Mouse (Mus musculus): ENCODE data around the gene Kyat3.
"Not testable (repeated sequence)": the region's sequence is repeated elsewhere in the genome, so short reads cannot be mapped to it uniquely, and the experiment has no call there.

Gene Kyat3

GRCm38 (mm10) chr3:142700442-142701322, at the start of gene Kyat3:
Gene Kyat3, plus strand, starts transcription at chr3:142701051.
- peak; percentile 49 for DNase-seq (ENCODE audit: low spot score)

- no peak for DNase-seq (ENCODE audit: low spot score)
Measured at GRCm38 (mm10) chr3:142664723-142665122, 36.1 kb upstream of the Kyat3 start.

- no peak for DNase-seq (ENCODE audit: low spot score)
Measured at GRCm38 (mm10) chr3:142674607-142675006, 26.2 kb upstream of the Kyat3 start.

GRCm38 (mm10) chr3:142687939-142688338, 12.9 kb upstream of the Kyat3 start:
- no peak for DNase-seq (ENCODE audit: low spot score)

- no peak for DNase-seq (ENCODE audit: low spot score)
Measured at GRCm38 (mm10) chr3:142688353-142688752, 12.5 kb upstream of the Kyat3 start.

GRCm38 (mm10) chr3:142696517-142696916, 4.3 kb upstream of the Kyat3 start:
- DNase-seq (ENCODE audit: low spot score), result no peak

- no peak for DNase-seq (ENCODE audit: low spot score)
Measured at GRCm38 (mm10) chr3:142701407-142701989, 647 bp downstream of the Kyat3 start.

GRCm38 (mm10) chr3:142706581-142707444, 6.0 kb downstream of the Kyat3 start:
- DNase-seq (ENCODE audit: low spot score), result no peak

GRCm38 (mm10) chr3:142708181-142708848, 7.5 kb downstream of the Kyat3 start:
- not testable (repeated sequence) for DNase-seq (ENCODE audit: low spot score)

GRCm38 (mm10) chr3:142708849-142709419, 8.1 kb downstream of the Kyat3 start:
- DNase-seq (ENCODE audit: low spot score), result no peak

- no peak for DNase-seq (ENCODE audit: low spot score)
Measured at GRCm38 (mm10) chr3:142710360-142711007, 9.6 kb downstream of the Kyat3 start.

GRCm38 (mm10) chr3:142711372-142711771, 10.5 kb downstream of the Kyat3 start:
- DNase-seq (ENCODE audit: low spot score), result no peak

- DNase-seq (ENCODE audit: low spot score), result not testable (repeated sequence)
Measured at GRCm38 (mm10) chr3:142712401-142713040, 11.7 kb downstream of the Kyat3 start.

GRCm38 (mm10) chr3:142725481-142725880, 24.6 kb downstream of the Kyat3 start:
- no peak for DNase-seq (ENCODE audit: low spot score)

- DNase-seq (ENCODE audit: low spot score), result no peak
Measured at GRCm38 (mm10) chr3:142725969-142726672, 25.3 kb downstream of the Kyat3 start.

GRCm38 (mm10) chr3:142734291-142734690, 33.4 kb downstream of the Kyat3 start:
- DNase-seq (ENCODE audit: low spot score), result no peak

GRCm38 (mm10) chr3:142740896-142741295, 40.0 kb downstream of the Kyat3 start:
- no peak for DNase-seq (ENCODE audit: low spot score)

GRCm38 (mm10) chr3:142743973-142744898, 43.4 kb downstream of the Kyat3 start:
- no peak for DNase-seq (ENCODE audit: low spot score)

- no peak for DNase-seq (ENCODE audit: low spot score)
Measured at GRCm38 (mm10) chr3:142745076-142745475, 44.2 kb downstream of the Kyat3 start.

All from urinary bladder, postnatal 10 days (tissue).